Mouse (Mus musculus) liver, embryonic 16.5 days (tissue): ENCODE data around the gene Ppp4r2. TPM values are rescaled to one million over a fixed set of nuclear protein-coding genes. Genes with fewer than 3 reads are reported as not detected.

ENCODE experiments used
- ATAC-seq: fragments of 200-750 bp; cut with Nextera tagmentation; 2 replicates; pipeline ENCODE4 v1.8.0; 2017; ENCODE audit warnings: low read depth, mild to moderate bottlenecking, moderate number of reproducible peaks, moderate library complexity
- H3K27ac ChIP-seq: fragments of 300-500 bp; sonication (generic); 2 replicates; pipeline ENCODE4 v1.5.1; 2014; ENCODE audit warnings: mild to moderate bottlenecking, low read length
- H3K27me3 ChIP-seq: fragments of 300-500 bp; sonication (generic); 2 replicates; pipeline ENCODE4 v1.6.1; 2014; ENCODE audit warnings: low read depth, low read length, mixed read lengths; ENCODE audit not compliant: control insufficient read depth, insufficient read depth
- H3K36me3 ChIP-seq: fragments of 300-500 bp; sonication (generic); 2 replicates; pipeline ENCODE4 v1.6.1; 2014; ENCODE audit warnings: mild to moderate bottlenecking; ENCODE audit not compliant: control insufficient read depth, insufficient read depth
- H3K4me1 ChIP-seq: fragments of 300-500 bp; sonication (generic); 2 replicates; pipeline ENCODE4 v1.6.1; 2014; ENCODE audit warnings: low read depth, low read length, mixed read lengths; ENCODE audit not compliant: control insufficient read depth
- H3K4me2 ChIP-seq: fragments of 300-500 bp; sonication (generic); 2 replicates; pipeline ENCODE4 v1.6.1; 2014; ENCODE audit warnings: low read depth, low read length, mixed read lengths
- H3K4me3 ChIP-seq: fragments of 300-500 bp; sonication (generic); 2 replicates; pipeline ENCODE4 v1.5.1; 2014; ENCODE audit warnings: low read depth, mild to moderate bottlenecking, low read length
- H3K9ac ChIP-seq: fragments of 300-500 bp; sonication (generic); 2 replicates; pipeline ENCODE4 v1.6.1; 2014; ENCODE audit warnings: low read depth, low read length
- H3K9me3 ChIP-seq: fragments of 300-500 bp; sonication (generic); replicated peaks from 2 replicates; pipeline ENCODE4 v1.6.1; 2016; ENCODE audit warnings: low read length; ENCODE audit not compliant: control insufficient read depth
- WGBS: fragments of 180-500 bp; shearing (Covaris S2); extraction: QIAGEN DNeasy Blood & Tissue Kit; methylation state at CpG from one replicate; pipeline ENCODE4 v1.1.7; 2014; ENCODE audit not compliant: insufficient replicate concordance; 5-methylcytosine and 5-hydroxymethylcytosine counted together
- polyA plus RNA-seq: library from polyadenylated mRNA; unstranded; fragments of >200 nt; fragmentation: Nextera tagmentation; extraction: Ambion mirVana; gene quantifications from 2 replicates; pipeline ENCODE4 v1.2.1, GENCODE M21; 2015

The Ppp4r2 gene
- polyA plus RNA-seq, 1 experiment from 2014 or later: 4.6 TPM

- ATAC-seq: no peak
- Histone ChIP-seq H3K4me3 (no peak overlapping the region), H3K27me3 (no peaks in the 10 kb centered on the region), H3K9me3 (no peaks in the 10 kb centered on the region), H3K27ac (no peak overlapping the region), H3K9ac (no peak overlapping the region), H3K4me2 (no peak overlapping the region), H3K36me3 (no peaks in the 10 kb centered on the region), H3K4me1 (no peaks in the 10 kb centered on the region)
- 51% methylated on average over 7 of the region's 7 CpGs for WGBS
Observed at GRCm38 (mm10) chr6:100824381-100824965, 8.9 kb upstream of the Ppp4r2 start.

GRCm38 (mm10) chr6:100826046-100826445 is 7.4 kb upstream of the Ppp4r2 start:
- Histone ChIP-seq H3K9me3 (no peaks in the 10 kb centered on the region), H3K4me2 (no peak overlapping the region), H3K36me3 (no peaks in the 10 kb centered on the region), H3K9ac (no peak overlapping the region), H3K4me1 (no peaks in the 10 kb centered on the region), H3K27ac (no peak overlapping the region), H3K27me3 (no peaks in the 10 kb centered on the region), H3K4me3 (no peak overlapping the region)
- ATAC-seq: no peak
- WGBS: 61% methylated on average over 6 of the region's 6 CpGs

GRCm38 (mm10) chr6:100828565-100828964 is 4.9 kb upstream of the Ppp4r2 start:
- H3K4me2 ChIP-seq: no peak overlapping the region
- 77% methylated on average over 7 of the region's 7 CpGs for WGBS
- no peaks in the 10 kb centered on the region for H3K4me1 ChIP-seq
- no peak overlapping the region for H3K4me3 ChIP-seq
- no peaks in the 10 kb centered on the region for H3K27me3 ChIP-seq
- no peak overlapping the region for H3K9ac ChIP-seq
- no peak for ATAC-seq
- H3K36me3 ChIP-seq: no peaks in the 10 kb centered on the region
- no peaks in the 10 kb centered on the region for H3K9me3 ChIP-seq
- H3K27ac ChIP-seq: no peak overlapping the region

GRCm38 (mm10) chr6:100829770-100830169 is 3.7 kb upstream of the Ppp4r2 start:
- ATAC-seq: no peak
- no peaks in the 10 kb centered on the region for H3K27me3 ChIP-seq

GRCm38 (mm10) chr6:100831188-100831587 is 2.2 kb upstream of the Ppp4r2 start:
- no peak for ATAC-seq

More at GRCm38 (mm10) chr6:100829770-100830169, 3.7 kb upstream of the Ppp4r2 start:
- Histone ChIP-seq H3K4me2 (no peak overlapping the region), H3K9me3 (no peaks in the 10 kb centered on the region), H3K4me3 (no peak overlapping the region), H3K36me3 (no peaks in the 10 kb centered on the region), H3K4me1 (peaks cover 2% of the 10 kb centered on the region), H3K27ac (no peak overlapping the region), H3K9ac (no peak overlapping the region)
- 72% methylated on average over 5 of the region's 5 CpGs for WGBS

GRCm38 (mm10) chr6:100831751-100832150 is 1.7 kb upstream of the Ppp4r2 start:
- H3K27ac ChIP-seq: no peak overlapping the region
- no peak for ATAC-seq
- peaks cover 8% of the 10 kb centered on the region for H3K36me3 ChIP-seq
- peaks cover 8% of the 10 kb centered on the region for H3K4me1 ChIP-seq
- no peaks in the 10 kb centered on the region for H3K27me3 ChIP-seq
- no peak overlapping the region for H3K4me2 ChIP-seq
- 84% methylated on average over 6 of the region's 6 CpGs for WGBS
- H3K9ac ChIP-seq: no peak overlapping the region
- H3K4me3 ChIP-seq: no peak overlapping the region
- H3K9me3 ChIP-seq: no peaks in the 10 kb centered on the region

More at GRCm38 (mm10) chr6:100831188-100831587, 2.2 kb upstream of the Ppp4r2 start:
- H3K9ac ChIP-seq: no peak overlapping the region
- no peak overlapping the region for H3K4me3 ChIP-seq
- no peak overlapping the region for H3K4me2 ChIP-seq
- H3K27me3 ChIP-seq: no peaks in the 10 kb centered on the region
- H3K36me3 ChIP-seq: peaks cover 5% of the 10 kb centered on the region
- WGBS: 45% methylated on average over 3 of the region's 3 CpGs
- H3K9me3 ChIP-seq: no peaks in the 10 kb centered on the region
- H3K27ac ChIP-seq: no peak overlapping the region
- H3K4me1 ChIP-seq: peaks cover 8% of the 10 kb centered on the region

GRCm38 (mm10) chr6:100833811-100834481 is 524 bp downstream of the Ppp4r2 start:
- WGBS: 0% methylated on average over 24 of the region's 72 CpGs
- peak; percentile 80 for ATAC-seq

GRCm38 (mm10) chr6:100834489-100835160 is 1.2 kb downstream of the Ppp4r2 start:
- H3K9me3 ChIP-seq: no peaks in the 10 kb centered on the region
- peak overlapping the region; percentile 91 for H3K4me3 ChIP-seq
- H3K4me1 ChIP-seq: peaks cover 8% of the 10 kb centered on the region
- H3K4me2 ChIP-seq: peak overlapping the region; percentile 59
- no peak for ATAC-seq
- 26% methylated on average over 9 of the region's 9 CpGs for WGBS
- no peaks in the 10 kb centered on the region for H3K27me3 ChIP-seq
- H3K9ac ChIP-seq: peak overlapping the region; percentile 84
- H3K27ac ChIP-seq: no peak overlapping the region
- peaks cover 22% of the 10 kb centered on the region for H3K36me3 ChIP-seq

More at GRCm38 (mm10) chr6:100833811-100834481, 524 bp downstream of the Ppp4r2 start:
- Histone ChIP-seq H3K4me3 (peak overlapping the region; percentile 91), H3K9me3 (no peaks in the 10 kb centered on the region), H3K27me3 (no peaks in the 10 kb centered on the region), H3K9ac (peak overlapping the region; percentile 84), H3K27ac (peak overlapping the region; percentile 77), H3K4me1 (peaks cover 8% of the 10 kb centered on the region), H3K4me2 (peak overlapping the region; percentile 59), H3K36me3 (peaks cover 19% of the 10 kb centered on the region)

GRCm38 (mm10) chr6:100845058-100845457 is 11.6 kb downstream of the Ppp4r2 start:
- Histone ChIP-seq H3K27ac (no peak overlapping the region), H3K4me2 (no peak overlapping the region), H3K9me3 (no peaks in the 10 kb centered on the region), H3K9ac (no peak overlapping the region), H3K4me3 (no peak overlapping the region), H3K27me3 (no peaks in the 10 kb centered on the region), H3K36me3 (peaks cover 18% of the 10 kb centered on the region), H3K4me1 (peaks cover 6% of the 10 kb centered on the region)
- no peak for ATAC-seq
- WGBS: 74% methylated on average over 4 of the region's 4 CpGs
